Mouse (Mus musculus) liver, embryonic 12.5 days (tissue): ENCODE results near the gene Atg4d. TPM values are rescaled to one million over a fixed set of nuclear protein-coding genes. Genes with fewer than 3 reads are reported as not detected.

Source experiments
- ATAC-seq: fragments of 200-750 bp; cut with Nextera tagmentation; 2 replicates; pipeline ENCODE4 v1.8.0; 2017; ENCODE audit warnings: moderate number of reproducible peaks, mild to moderate bottlenecking, moderate library complexity
- H3K27ac ChIP-seq: fragments of 300-500 bp; sonication (generic); 2 replicates; pipeline ENCODE4 v1.5.1; 2016; ENCODE audit warnings: mild to moderate bottlenecking
- H3K27me3 ChIP-seq: fragments of 300-500 bp; sonication (generic); replicated peaks from 2 replicates; pipeline ENCODE4 v1.6.1; 2016; ENCODE audit warnings: mild to moderate bottlenecking, moderate library complexity
- H3K36me3 ChIP-seq: fragments of 300-500 bp; sonication (generic); 2 replicates; pipeline ENCODE4 v1.6.1; 2016; ENCODE audit warnings: mild to moderate bottlenecking, moderate library complexity
- H3K4me1 ChIP-seq: fragments of 300-500 bp; sonication (generic); 2 replicates; pipeline ENCODE4 v1.6.1; 2016
- H3K4me2 ChIP-seq: fragments of 300-500 bp; sonication (generic); 2 replicates; pipeline ENCODE4 v1.6.1; 2016; ENCODE audit warnings: mild to moderate bottlenecking, moderate library complexity
- H3K4me3 ChIP-seq: fragments of 300-500 bp; sonication (generic); 2 replicates; pipeline ENCODE4 v1.5.1; 2016; ENCODE audit warnings: mild to moderate bottlenecking, moderate library complexity
- H3K9ac ChIP-seq: fragments of 300-500 bp; sonication (generic); 2 replicates; pipeline ENCODE4 v1.6.1; 2016; ENCODE audit warnings: mild to moderate bottlenecking, moderate library complexity
- H3K9me3 ChIP-seq: fragments of 300-500 bp; sonication (generic); replicated peaks from 2 replicates; pipeline ENCODE4 v1.6.1; 2016; ENCODE audit warnings: mild to moderate bottlenecking, moderate library complexity
- WGBS: fragments of 180-500 bp; shearing (Covaris S2); methylation state at CpG from one replicate; pipeline ENCODE4 v1.1.7; 2016; ENCODE audit not compliant: insufficient replicate concordance; 5-methylcytosine and 5-hydroxymethylcytosine counted together
- polyA plus RNA-seq: library from polyadenylated mRNA; unstranded; fragments of >200 nt; fragmentation: Nextera tagmentation; extraction: Ambion mirVana; gene quantifications from 2 replicates; pipeline ENCODE4 v1.2.1, GENCODE M21; 2016

The Atg4d gene
- polyA plus RNA-seq, 1 experiment from 2014 or later: 85.7 TPM

GRCm38 (mm10) chr9:21232867-21233266, 32.2 kb upstream of the Atg4d start:
- WGBS: 84% methylated on average over 5 of the region's 5 CpGs
- Histone ChIP-seq H3K27ac (no peak overlapping the region), H3K9ac (no peak overlapping the region), H3K9me3 (no peaks in the 10 kb centered on the region), H3K27me3 (no peaks in the 10 kb centered on the region), H3K4me2 (no peak overlapping the region), H3K36me3 (peaks cover 88% of the 10 kb centered on the region), H3K4me1 (peaks cover 45% of the 10 kb centered on the region), H3K4me3 (no peak overlapping the region)
- no peak for ATAC-seq

- H3K4me1 ChIP-seq: peaks cover 41% of the 10 kb centered on the region
- no peak overlapping the region for H3K4me2 ChIP-seq
- no peaks in the 10 kb centered on the region for H3K9me3 ChIP-seq
- no peak overlapping the region for H3K9ac ChIP-seq
- H3K36me3 ChIP-seq: peaks cover 88% of the 10 kb centered on the region
- H3K4me3 ChIP-seq: no peak overlapping the region
- H3K27ac ChIP-seq: no peak overlapping the region
- no peak for ATAC-seq
- no peaks in the 10 kb centered on the region for H3K27me3 ChIP-seq
- WGBS: 92% methylated on average over 29 of the region's 29 CpGs
Measured at GRCm38 (mm10) chr9:21233366-21233765, 31.7 kb upstream of the Atg4d start.

- ATAC-seq: no peak
- Histone ChIP-seq H3K4me2 (no peak overlapping the region), H3K9ac (no peak overlapping the region), H3K27me3 (no peaks in the 10 kb centered on the region), H3K4me3 (no peak overlapping the region), H3K27ac (no peak overlapping the region), H3K4me1 (peaks cover 37% of the 10 kb centered on the region), H3K9me3 (no peaks in the 10 kb centered on the region), H3K36me3 (peaks cover 85% of the 10 kb centered on the region)
- WGBS: 90% methylated on average over 28 of the region's 28 CpGs
Measured at GRCm38 (mm10) chr9:21233805-21234204, 31.3 kb upstream of the Atg4d start.

GRCm38 (mm10) chr9:21235341-21235740, 29.8 kb upstream of the Atg4d start:
- ATAC-seq: no peak
- Histone ChIP-seq H3K4me3 (no peak overlapping the region), H3K4me1 (peaks cover 49% of the 10 kb centered on the region), H3K9me3 (no peaks in the 10 kb centered on the region), H3K36me3 (peaks cover 70% of the 10 kb centered on the region), H3K27me3 (no peaks in the 10 kb centered on the region), H3K4me2 (no peak overlapping the region; the same call in 1 of the 2 replicates), H3K27ac (peak overlapping the region; percentile 46; the same call in 1 of the 2 replicates), H3K9ac (peak overlapping the region; percentile 8; the same call in 1 of the 2 replicates)
- 79% methylated on average over 4 of the region's 4 CpGs for WGBS

- Histone ChIP-seq H3K4me2 (peak overlapping the region; percentile 77), H3K4me3 (peak overlapping the region; percentile 93), H3K27me3 (peaks cover 5% of the 10 kb centered on the region), H3K9me3 (no peaks in the 10 kb centered on the region), H3K4me1 (peaks cover 52% of the 10 kb centered on the region), H3K36me3 (peaks cover 53% of the 10 kb centered on the region), H3K27ac (peak overlapping the region; percentile 96), H3K9ac (peak overlapping the region; percentile 98)
- 73% methylated on average over 25 of the region's 25 CpGs for WGBS
- no peak for ATAC-seq
Measured at GRCm38 (mm10) chr9:21236991-21237367, 28.1 kb upstream of the Atg4d start.

GRCm38 (mm10) chr9:21237368-21238003, 27.6 kb upstream of the Atg4d start:
- H3K27me3 ChIP-seq: peaks cover 10% of the 10 kb centered on the region
- peaks cover 49% of the 10 kb centered on the region for H3K4me1 ChIP-seq
- H3K9ac ChIP-seq: peak overlapping the region; percentile 98
- H3K4me3 ChIP-seq: peak overlapping the region; percentile 93
- no peak for ATAC-seq
- H3K27ac ChIP-seq: peak overlapping the region; percentile 96
- H3K4me2 ChIP-seq: peak overlapping the region; percentile 77
- H3K9me3 ChIP-seq: no peaks in the 10 kb centered on the region
- peaks cover 48% of the 10 kb centered on the region for H3K36me3 ChIP-seq
- 21% methylated on average over 19 of the region's 19 CpGs for WGBS

GRCm38 (mm10) chr9:21238004-21238732, 26.9 kb upstream of the Atg4d start:
- H3K4me3 ChIP-seq: peak overlapping the region; percentile 93
- peaks cover 42% of the 10 kb centered on the region for H3K36me3 ChIP-seq
- peaks cover 49% of the 10 kb centered on the region for H3K4me1 ChIP-seq
- peak overlapping the region; percentile 96 for H3K27ac ChIP-seq
- peaks cover 17% of the 10 kb centered on the region for H3K27me3 ChIP-seq
- H3K9me3 ChIP-seq: 0 out of 2 replicates have a peak, but pooled peaks cover 4% of the 10 kb centered on the region
- H3K4me2 ChIP-seq: peak overlapping the region; percentile 77
- peak; percentile 1; the same call in 1 of the 2 replicates for ATAC-seq
- 1% methylated on average over 31 of the region's 31 CpGs for WGBS
- H3K9ac ChIP-seq: peak overlapping the region; percentile 98

GRCm38 (mm10) chr9:21238733-21239464, 26.2 kb upstream of the Atg4d start, which contains the start of gene Keap1:
Gene Keap1 (minus strand): TSS chr9:21239361.
- Histone ChIP-seq H3K36me3 (peaks cover 34% of the 10 kb centered on the region), H3K4me2 (peak within 1 kb of the TSS; percentile 77), H3K27me3 (peaks cover 25% of the 10 kb centered on the region), H3K4me3 (peak within 1 kb of the TSS; percentile 93), H3K27ac (peak within 1 kb of the TSS; percentile 96), H3K9ac (peak within 1 kb of the TSS; percentile 98), H3K4me1 (peaks cover 51% of the 10 kb centered on the region), H3K9me3 (0 out of 2 replicates have a peak, but pooled peaks cover 4% of the 10 kb centered on the region)
- ATAC-seq: peak; percentile 87
- 2% methylated on average over 90 of the region's 90 CpGs for WGBS

GRCm38 (mm10) chr9:21239465-21239848, 25.6 kb upstream of the Atg4d start:
- Histone ChIP-seq H3K36me3 (peaks cover 29% of the 10 kb centered on the region), H3K4me3 (peak overlapping the region; percentile 93), H3K27me3 (peaks cover 30% of the 10 kb centered on the region), H3K4me2 (peak overlapping the region; percentile 77), H3K27ac (peak overlapping the region; percentile 96), H3K4me1 (peaks cover 56% of the 10 kb centered on the region), H3K9me3 (0 out of 2 replicates have a peak, but pooled peaks cover 4% of the 10 kb centered on the region), H3K9ac (peak overlapping the region; percentile 98)
- 20% methylated on average over 4 of the region's 4 CpGs for WGBS
- ATAC-seq: peak; percentile 0; the same call in 1 of the 2 replicates

- Histone ChIP-seq H3K36me3 (peaks cover 10% of the 10 kb centered on the region), H3K9ac (no peak overlapping the region), H3K27ac (no peak overlapping the region), H3K4me2 (no peak overlapping the region), H3K9me3 (0 out of 2 replicates have a peak, but pooled peaks cover 4% of the 10 kb centered on the region), H3K4me3 (no peak overlapping the region), H3K27me3 (peaks cover 49% of the 10 kb centered on the region), H3K4me1 (peaks cover 48% of the 10 kb centered on the region)
- no peak for ATAC-seq
- WGBS: 3% methylated on average over 11 of the region's 11 CpGs
Measured at GRCm38 (mm10) chr9:21241343-21241742, 23.8 kb upstream of the Atg4d start.

- peak overlapping the region; percentile 39 for H3K4me3 ChIP-seq
- peak overlapping the region; percentile 68 for H3K4me2 ChIP-seq
- H3K27ac ChIP-seq: no peak overlapping the region
- no peak overlapping the region for H3K9ac ChIP-seq
- peaks cover 38% of the 10 kb centered on the region for H3K4me1 ChIP-seq
- 6% methylated on average over 42 of the region's 42 CpGs for WGBS
- no peak for ATAC-seq
- H3K36me3 ChIP-seq: no peaks in the 10 kb centered on the region
- 0 out of 2 replicates have a peak, but pooled peaks cover 4% of the 10 kb centered on the region for H3K9me3 ChIP-seq
- H3K27me3 ChIP-seq: peaks cover 74% of the 10 kb centered on the region
Measured at GRCm38 (mm10) chr9:21243826-21244427, 21.2 kb upstream of the Atg4d start.
